25 mouse cellular contexts compared by ENCODE assay signal in the genomic region with DNA sequence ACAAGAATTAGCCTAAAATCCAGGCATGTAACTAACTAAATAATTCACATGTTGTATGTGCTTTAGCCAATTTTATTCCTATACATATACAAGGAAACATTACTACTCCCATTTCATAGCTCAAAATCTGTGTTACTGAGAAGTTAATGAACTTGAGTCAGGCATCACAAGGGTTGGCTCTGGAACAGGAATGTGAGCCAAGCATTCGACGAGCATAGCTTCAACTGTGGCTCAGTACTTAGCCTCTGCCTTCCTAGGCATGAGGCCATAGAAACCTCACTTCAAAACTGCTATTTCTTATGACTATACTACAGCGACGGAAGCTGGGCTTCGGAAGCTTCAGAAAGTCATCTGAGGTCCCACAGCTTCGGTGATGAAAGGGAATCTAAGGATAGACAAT.
DNase-seq lines count a peak whose midpoint lies in the region; ATAC-seq and TF ChIP-seq lines count a peak whose summit lies in the region.
"Had no signal": no experiment of that assay in that cellular context is flagged by ENCODE, and none has a peak within 500 bp of the region (broad histone marks: within the 10 kb centered on the region; RNA-seq: fewer than 3 reads in every experiment).

No protein-coding gene starts in this region.

- no peaks in the 10 kb centered on the region for H3K27me3 ChIP-seq in heart, embryonic 10.5 days (ENCODE audit: insufficient read depth, poor library complexity, severe bottlenecking)
- no peaks in the 10 kb centered on the region for H3K27me3 ChIP-seq in lung, embryonic 14.5 days (ENCODE audit: insufficient read depth, low read length)
- no peaks in the 10 kb centered on the region for H3K27me3 ChIP-seq in hindbrain, embryonic 14.5 days (ENCODE audit: control insufficient read depth, insufficient read depth, low read length)
- H3K27me3 ChIP-seq: embryonic facial prominence, embryonic 15.5 days; forebrain, embryonic 12.5 days; heart, embryonic 15.5 days; hindbrain, embryonic 12.5 days; lung, embryonic 15.5 days; megakaryocyte, embryonic 14.5 days; neural tube, embryonic 15.5 days had no signal

- TF ChIP-seq CTCF in lung, embryonic 14.5 days (IDR thresholded peaks at IDR 0.05; ENCODE audit: low read depth), result no peak
- no peak for TF ChIP-seq CTCF in lung, adult 2 months (IDR thresholded peaks at IDR 0.05; ENCODE audit: insufficient read depth, low read length)

- H3K4me1 ChIP-seq in heart, embryonic 10.5 days, result no peaks in the 10 kb centered on the region
- H3K4me1 ChIP-seq in lung, embryonic 14.5 days (ENCODE audit: insufficient read depth), result no peaks in the 10 kb centered on the region
- H3K4me1 ChIP-seq in lung, adult 2 months (ENCODE audit: control insufficient read depth, insufficient read depth, low read length), result no peaks in the 10 kb centered on the region
- H3K4me1 ChIP-seq in hindbrain, embryonic 14.5 days (replicated peaks; ENCODE audit: control insufficient read depth, insufficient read depth, low read length), result no peaks in the 10 kb centered on the region
- H3K4me1 ChIP-seq: embryonic facial prominence, embryonic 15.5 days; forebrain, embryonic 12.5 days; hindbrain, embryonic 12.5 days; lung, embryonic 15.5 days; megakaryocyte, embryonic 14.5 days had no signal

- ATAC-seq in lung, embryonic 14.5 days (ENCODE audit: insufficient read depth), result no peak
- ATAC-seq in hindbrain, embryonic 14.5 days (ENCODE audit: low FRiP score), result no peak
- ATAC-seq: CD4-positive, CD25-positive, alpha-beta regulatory T cell, adult 4 months; inflammation-experienced regulatory T-cells, adult 6 months had no signal

- 85% methylated on average over 6 of the region's 6 CpGs for WGBS in heart, embryonic 10.5 days
- 73% methylated on average over 6 of the region's 6 CpGs for WGBS in lung, embryonic 14.5 days
- WGBS in lung, adult 2 months, result 71% methylated on average over 6 of the region's 6 CpGs
- WGBS in hindbrain, embryonic 14.5 days, result 77% methylated on average over 6 of the region's 6 CpGs

- H3K4me3 ChIP-seq in heart, embryonic 10.5 days, result no peak overlapping the region
- H3K4me3 ChIP-seq in lung, embryonic 14.5 days (ENCODE audit: low read depth, low read length), result no peak overlapping the region
- H3K4me3 ChIP-seq in lung, adult 2 months (replicated peaks; ENCODE audit: extremely low read depth, low read depth, low read length), result no peak overlapping the region
- H3K4me3 ChIP-seq in hindbrain, embryonic 14.5 days (replicated peaks; ENCODE audit: low read length), result no peak overlapping the region
- H3K4me3 ChIP-seq: embryonic facial prominence, embryonic 15.5 days; forebrain, embryonic 12.5 days; heart, embryonic 15.5 days; hindbrain, embryonic 12.5 days; lung, embryonic 15.5 days; megakaryocyte, embryonic 14.5 days; myocyte; neural tube, embryonic 15.5 days had no signal

- no peak for TF ChIP-seq POLR2A in lung, adult 2 months (IDR thresholded peaks at IDR 0.05; ENCODE audit: borderline replicate concordance, extremely low read depth, low read depth, low read length)

- DNase-seq in adrenal gland, postnatal 14 days, result peak; percentile 11
- no peak for DNase-seq in adrenal gland, adult 8-10 months
- peak; percentile 0 for DNase-seq in heart, adult 8-10 months (ENCODE audit: low spot score)
- DNase-seq in heart, embryonic 10.5 days (ENCODE audit: low spot score), result no peak
- DNase-seq in lung, embryonic 14.5 days, result peak; percentile 23
- DNase-seq in lung, adult 2 months, result no peak
- DNase-seq in brain, adult 2 months (ENCODE audit: low read depth, low spot score), result peak; percentile 18
- DNase-seq in hindbrain, embryonic 14.5 days (ENCODE audit: low spot score), result no peak
- DNase-seq: cerebellum, adult 9-10 months; kidney, adult 8-10 months; kidney, postnatal 14 days; liver; midbrain, embryonic 14.5 days; right cerebral cortex, postnatal 25 days; thymus, postnatal 36 days had no signal

- H3K4me2 ChIP-seq in lung, embryonic 14.5 days, result no peak overlapping the region
- no peak overlapping the region for H3K4me2 ChIP-seq in hindbrain, embryonic 14.5 days (replicated peaks)
- H3K4me2 ChIP-seq: embryonic facial prominence, embryonic 15.5 days; forebrain, embryonic 12.5 days; heart, embryonic 15.5 days; hindbrain, embryonic 12.5 days; lung, embryonic 15.5 days; neural tube, embryonic 15.5 days had no signal

- no peaks in the 10 kb centered on the region for H3K36me3 ChIP-seq in heart, embryonic 10.5 days
- no peaks in the 10 kb centered on the region for H3K36me3 ChIP-seq in lung, embryonic 14.5 days (ENCODE audit: insufficient read depth)
- no peaks in the 10 kb centered on the region for H3K36me3 ChIP-seq in hindbrain, embryonic 14.5 days (replicated peaks; ENCODE audit: control insufficient read depth, insufficient read depth)
- H3K36me3 ChIP-seq: embryonic facial prominence, embryonic 15.5 days; forebrain, embryonic 12.5 days; heart, embryonic 15.5 days; hindbrain, embryonic 12.5 days; lung, embryonic 15.5 days; neural tube, embryonic 15.5 days had no signal

- no peak overlapping the region for H3K27ac ChIP-seq in heart, embryonic 10.5 days
- H3K27ac ChIP-seq in lung, embryonic 14.5 days (ENCODE audit: low read depth), result no peak overlapping the region
- no peak overlapping the region for H3K27ac ChIP-seq in hindbrain, embryonic 14.5 days
- H3K27ac ChIP-seq: embryonic facial prominence, embryonic 15.5 days; forebrain, embryonic 12.5 days; heart, embryonic 15.5 days; hindbrain, embryonic 12.5 days; lung, embryonic 15.5 days; neural tube, embryonic 15.5 days had no signal

- H3K9ac ChIP-seq in lung, embryonic 14.5 days, result no peak overlapping the region
- no peak overlapping the region for H3K9ac ChIP-seq in hindbrain, embryonic 14.5 days
- H3K9ac ChIP-seq: embryonic facial prominence, embryonic 15.5 days; forebrain, embryonic 12.5 days; heart, embryonic 15.5 days; hindbrain, embryonic 12.5 days; lung, embryonic 15.5 days; neural tube, embryonic 15.5 days had no signal

- no peaks in the 10 kb centered on the region for H3K9me3 ChIP-seq in heart, embryonic 10.5 days
- H3K9me3 ChIP-seq in lung, embryonic 14.5 days (ENCODE audit: low read depth, low read length), result no peaks in the 10 kb centered on the region
- H3K9me3 ChIP-seq in hindbrain, embryonic 14.5 days (ENCODE audit: control insufficient read depth, low read length), result no peaks in the 10 kb centered on the region
- H3K9me3 ChIP-seq: embryonic facial prominence, embryonic 15.5 days; forebrain, embryonic 12.5 days; heart, embryonic 15.5 days; hindbrain, embryonic 12.5 days; lung, embryonic 15.5 days; neural tube, embryonic 15.5 days had no signal

Comparison
In these comparisons a context has a peak if more than half of its experiments do, and no peak if none do; other contexts are left out.
1. DNase-seq: peak in adrenal gland, postnatal 14 days (single experiment), heart, adult 8-10 months (single experiment), lung, embryonic 14.5 days (single experiment) and brain, adult 2 months (single experiment); none in adrenal gland, adult 8-10 months (single experiment), heart, embryonic 10.5 days (single experiment), lung, adult 2 months (single experiment) and hindbrain, embryonic 14.5 days (single experiment).